Mouse (Mus musculus) midbrain, embryonic 16.5 days (tissue): ENCODE measurements around the gene Zfp593. TPM values are rescaled to one million over a fixed set of nuclear protein-coding genes. Genes with fewer than 3 reads are reported as not detected.
"Not testable (repeated sequence)": the region's sequence is repeated elsewhere in the genome, so short reads cannot be mapped to it uniquely, and the experiment has no call there.

Source experiments
- ATAC-seq: fragments of 200-750 bp; cut with Nextera tagmentation; 2 replicates; pipeline ENCODE4 v1.8.0; 2017; ENCODE audit warnings: moderate TSS enrichment
- H3K27ac ChIP-seq: fragments of 300-500 bp; sonication (generic); 2 replicates; pipeline ENCODE4 v1.5.1; 2014; ENCODE audit warnings: mild to moderate bottlenecking, low read length, mixed read lengths
- H3K27me3 ChIP-seq: fragments of 300-500 bp; sonication (generic); 2 replicates; pipeline ENCODE4 v1.6.1; 2014; ENCODE audit warnings: low read depth, low read length, mixed read lengths; ENCODE audit not compliant: control insufficient read depth, insufficient read depth
- H3K36me3 ChIP-seq: fragments of 300-500 bp; sonication (generic); 2 replicates; pipeline ENCODE4 v1.6.1; 2014; ENCODE audit warnings: mild to moderate bottlenecking, low read length, moderate library complexity, mixed read lengths; ENCODE audit not compliant: control insufficient read depth, insufficient read depth
- H3K4me1 ChIP-seq: fragments of 300-500 bp; sonication (generic); 2 replicates; pipeline ENCODE4 v1.6.1; 2014; ENCODE audit warnings: mild to moderate bottlenecking, low read length, mixed read lengths; ENCODE audit not compliant: control insufficient read depth, insufficient read depth
- H3K4me2 ChIP-seq: fragments of 300-500 bp; sonication (generic); 2 replicates; pipeline ENCODE4 v1.6.1; 2014; ENCODE audit warnings: mild to moderate bottlenecking, low read length, mixed read lengths
- H3K4me3 ChIP-seq: fragments of 300-500 bp; sonication (generic); 2 replicates; pipeline ENCODE4 v1.5.1; 2014; ENCODE audit warnings: low read depth, mild to moderate bottlenecking, low read length, moderate library complexity, mixed read lengths
- H3K9ac ChIP-seq: fragments of 300-500 bp; sonication (generic); 2 replicates; pipeline ENCODE4 v1.6.1; 2014; ENCODE audit warnings: low read depth, low read length, mixed read lengths
- H3K9me3 ChIP-seq: fragments of 300-500 bp; sonication (generic); replicated peaks from 2 replicates; pipeline ENCODE4 v1.6.1; 2014; ENCODE audit warnings: mild to moderate bottlenecking, low read length, mixed read lengths; ENCODE audit not compliant: control insufficient read depth, poor library complexity, severe bottlenecking
- WGBS: fragments of 180-500 bp; shearing (Covaris S2); extraction: QIAGEN DNeasy Blood & Tissue Kit; methylation state at CpG from one replicate; pipeline ENCODE4 v1.1.7; 2014; 5-methylcytosine and 5-hydroxymethylcytosine counted together
- polyA plus RNA-seq: library from polyadenylated mRNA; unstranded; fragments of >200 nt; fragmentation: Nextera tagmentation; extraction: Ambion mirVana; gene quantifications from 2 replicates; pipeline ENCODE4 v1.2.1, GENCODE M21; 2015

Zfp593 gene
- polyA plus RNA-seq, 1 experiment from 2014 or later = 13.4 TPM

DNA sequence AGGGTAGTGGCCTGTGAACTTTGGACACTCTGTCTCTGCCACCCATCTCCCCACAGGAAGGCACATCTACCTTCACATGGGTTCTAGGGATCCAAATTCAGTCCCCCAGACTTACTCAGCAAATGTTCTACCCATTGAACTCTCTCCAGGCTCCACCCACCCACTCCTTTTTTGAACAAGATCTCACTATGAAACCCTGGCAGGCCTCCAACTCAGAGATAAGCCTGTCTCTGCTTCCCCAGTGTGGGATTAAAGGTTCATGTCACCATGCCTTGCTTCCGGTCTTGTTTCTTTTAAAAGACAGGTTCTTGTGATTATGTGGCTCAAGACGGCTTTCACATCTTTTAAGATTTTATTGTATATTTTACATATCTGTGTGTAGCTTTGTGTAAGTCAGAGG, 39.5 kb upstream of the Zfp593 start:
- peaks cover 17% of the 10 kb centered on the region for H3K4me1 ChIP-seq
- no peak overlapping the region for H3K4me2 ChIP-seq
- 93% methylated on average over 2 of the region's 2 CpGs for WGBS
- H3K9me3 ChIP-seq = no peaks in the 10 kb centered on the region
- no peak overlapping the region for H3K9ac ChIP-seq
- ATAC-seq = no peak
- no peak overlapping the region for H3K4me3 ChIP-seq
- no peak overlapping the region for H3K27ac ChIP-seq
- no peaks in the 10 kb centered on the region for H3K27me3 ChIP-seq
- H3K36me3 ChIP-seq = peaks cover 12% of the 10 kb centered on the region

DNA sequence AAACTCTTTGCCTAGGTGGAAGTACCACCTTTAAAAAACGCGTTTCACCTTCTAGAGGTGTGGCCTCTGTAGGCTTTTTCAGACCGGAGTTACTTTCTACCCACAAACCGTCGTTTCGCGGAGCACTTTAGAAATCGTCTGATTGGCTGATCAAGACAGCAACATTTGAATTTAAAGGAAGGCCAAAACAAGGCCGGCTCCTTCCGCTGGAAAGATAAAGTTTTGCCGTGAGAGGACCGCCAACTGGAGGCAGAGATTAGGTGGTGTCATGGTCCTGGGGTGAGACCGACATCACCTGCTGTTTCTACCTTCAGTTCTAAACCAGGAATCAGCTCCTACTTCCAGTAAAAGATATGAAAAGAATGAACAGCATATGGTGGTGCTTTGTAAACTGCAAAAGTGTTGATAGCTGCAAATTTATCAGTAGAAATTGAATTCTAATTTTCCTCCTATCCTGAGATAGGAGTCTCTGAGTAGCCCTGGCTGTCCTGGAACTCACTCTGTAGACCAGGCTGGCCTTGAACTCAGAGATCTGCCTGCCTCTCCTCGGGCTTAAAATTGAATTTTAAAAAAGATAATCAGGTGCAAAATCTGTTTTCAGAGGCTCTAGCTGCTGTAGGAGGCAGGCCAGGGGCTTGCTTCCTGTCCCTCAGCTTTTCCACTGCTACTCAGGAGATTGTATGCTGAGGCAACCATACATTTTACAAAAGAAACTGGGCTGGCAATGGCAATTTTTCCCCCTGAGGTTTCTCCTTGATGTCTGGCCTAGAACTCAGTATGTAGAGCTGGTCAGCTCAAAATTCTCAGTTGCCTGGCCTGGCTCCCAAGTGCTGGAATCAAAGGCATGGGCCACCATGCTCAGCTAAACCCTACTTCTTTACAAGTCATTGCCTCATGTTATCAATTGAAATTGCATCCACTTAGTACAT, 28.3 kb upstream of the Zfp593 start:
- Histone ChIP-seq H3K4me2 (peak overlapping the region; percentile 1; the same call in 1 of the 2 replicates), H3K4me3 (no peak overlapping the region), H3K4me1 (no peaks in the 10 kb centered on the region), H3K9ac (no peak overlapping the region), H3K9me3 (no peaks in the 10 kb centered on the region), H3K36me3 (peaks cover 18% of the 10 kb centered on the region), H3K27me3 (no peaks in the 10 kb centered on the region), H3K27ac (no peak overlapping the region)
- no peak for ATAC-seq
- WGBS = 6% methylated on average over 14 of the region's 14 CpGs

DNA sequence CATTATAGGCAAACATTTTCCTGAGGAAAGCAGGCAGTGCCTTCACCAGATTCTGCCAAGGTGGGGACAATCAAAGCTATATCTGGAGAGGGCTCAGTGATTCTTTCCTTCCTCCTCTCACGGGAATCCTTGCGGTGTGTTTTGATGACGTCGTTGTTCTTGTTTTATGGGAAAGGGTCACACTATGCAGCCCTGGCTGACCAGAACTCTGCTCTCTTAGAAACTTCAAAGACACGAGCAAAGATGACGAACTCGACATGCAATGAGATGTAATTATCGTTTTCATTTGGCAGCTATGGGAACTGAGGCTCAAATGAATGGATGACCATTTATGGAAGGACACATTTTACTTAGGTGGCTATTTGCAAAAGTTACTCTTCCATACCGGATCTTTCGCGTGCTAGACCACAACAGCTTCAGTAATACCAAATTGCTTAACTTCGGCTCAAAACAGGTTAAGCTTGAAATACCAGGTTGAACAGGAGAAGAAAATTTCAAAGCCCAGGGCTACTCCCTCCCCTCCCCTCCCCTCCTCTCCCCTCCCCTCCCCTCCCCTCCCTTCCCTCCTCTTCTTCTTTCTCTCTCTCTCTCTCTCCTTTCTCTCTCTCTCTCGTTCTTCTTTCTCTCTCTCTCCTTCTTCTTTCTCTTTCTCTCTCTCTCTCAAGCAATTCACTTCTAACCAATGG, 27.5 kb upstream of the Zfp593 start:
- Histone ChIP-seq H3K27ac (no peak overlapping the region), H3K36me3 (peaks cover 16% of the 10 kb centered on the region), H3K27me3 (no peaks in the 10 kb centered on the region), H3K9me3 (no peaks in the 10 kb centered on the region), H3K9ac (no peak overlapping the region), H3K4me1 (no peaks in the 10 kb centered on the region), H3K4me2 (peak overlapping the region; percentile 1; the same call in 1 of the 2 replicates), H3K4me3 (no peak overlapping the region)
- ATAC-seq = no peak
- WGBS = 40% methylated on average over 12 of the region's 13 CpGs

- no peaks in the 10 kb centered on the region for H3K4me1 ChIP-seq
- H3K4me2 ChIP-seq = no peak overlapping the region
- H3K9ac ChIP-seq = no peak overlapping the region
- H3K27ac ChIP-seq = no peak overlapping the region
- H3K4me3 ChIP-seq = no peak overlapping the region
- no peaks in the 10 kb centered on the region for H3K9me3 ChIP-seq
- H3K27me3 ChIP-seq = no peaks in the 10 kb centered on the region
- no peak for ATAC-seq
- WGBS = 85% methylated on average over 7 of the region's 7 CpGs
- peaks cover 9% of the 10 kb centered on the region for H3K36me3 ChIP-seq
Observed at GRCm38 (mm10) chr4:134271979-134272378, 26.6 kb upstream of the Zfp593 start.

- H3K27me3 ChIP-seq, H3K36me3 ChIP-seq, H3K9me3 ChIP-seq, ATAC-seq, H3K9ac ChIP-seq, H3K4me1 ChIP-seq, H3K27ac ChIP-seq, H3K4me2 ChIP-seq, H3K4me3 ChIP-seq: not testable (repeated sequence)
Observed at GRCm38 (mm10) chr4:134269622-134270021, 24.2 kb upstream of the Zfp593 start.

- Histone ChIP-seq H3K4me1 (no peaks in the 10 kb centered on the region), H3K36me3 (no peaks in the 10 kb centered on the region), H3K4me3 (no peak overlapping the region), H3K4me2 (no peak overlapping the region), H3K27me3 (no peaks in the 10 kb centered on the region), H3K27ac (no peak overlapping the region), H3K9me3 (no peaks in the 10 kb centered on the region), H3K9ac (no peak overlapping the region)
- no peak for ATAC-seq
- 87% methylated on average over 19 of the region's 19 CpGs for WGBS
Observed at GRCm38 (mm10) chr4:134268102-134268655, 22.8 kb upstream of the Zfp593 start.

- Histone ChIP-seq H3K9me3 (no peaks in the 10 kb centered on the region), H3K27ac (no peak overlapping the region), H3K4me1 (no peaks in the 10 kb centered on the region), H3K27me3 (no peaks in the 10 kb centered on the region), H3K4me3 (no peak overlapping the region), H3K4me2 (no peak overlapping the region), H3K36me3 (no peaks in the 10 kb centered on the region), H3K9ac (no peak overlapping the region)
- 73% methylated on average over 9 of the region's 9 CpGs for WGBS
- ATAC-seq = no peak
Observed at GRCm38 (mm10) chr4:134265860-134266585, 20.6 kb upstream of the Zfp593 start.

DNA sequence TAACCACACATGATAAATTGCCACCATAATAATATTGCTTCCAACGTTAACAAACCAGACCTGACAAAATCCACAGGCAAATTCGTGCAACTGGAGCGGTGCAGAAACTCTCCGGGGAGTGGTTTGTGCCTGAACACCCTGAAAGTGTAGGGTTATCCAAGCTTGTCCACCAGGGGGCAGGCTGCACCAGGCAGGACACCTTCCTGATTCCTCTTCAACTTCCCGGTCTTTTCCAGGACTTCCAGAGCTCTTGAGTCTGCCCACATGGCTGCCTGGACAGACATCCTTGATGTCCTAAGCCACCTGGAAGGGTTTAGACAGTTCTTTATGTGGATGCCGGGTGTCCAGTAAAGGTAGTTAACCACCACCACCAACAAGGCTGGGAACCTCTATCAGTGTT, 17.8 kb upstream of the Zfp593 start:
- Histone ChIP-seq H3K4me1 (no peaks in the 10 kb centered on the region), H3K9ac (no peak overlapping the region), H3K4me2 (no peak overlapping the region), H3K27me3 (no peaks in the 10 kb centered on the region), H3K27ac (no peak overlapping the region), H3K4me3 (no peak overlapping the region), H3K36me3 (no peaks in the 10 kb centered on the region), H3K9me3 (no peaks in the 10 kb centered on the region)
- 36% methylated on average over 6 of the region's 6 CpGs for WGBS
- ATAC-seq = no peak
